Mouse (Mus musculus) central nervous system, embryonic 11.5 days (tissue): ENCODE data around the gene Mtss1l. TPM values are rescaled to one million over a fixed set of nuclear protein-coding genes. Genes with fewer than 3 reads are reported as not detected.

Experiments
- polyA plus RNA-seq: library from polyadenylated mRNA; depleted of rRNA; stranded (reverse); fragments of >200 nt; gene quantifications from 2 replicates; pipeline ENCODE4 v1.2.3, GENCODE M21; 2012; rRNA removed

Gene Mtss1l
- polyA plus RNA-seq = 46.9 and 55.5 TPM in 2 replicates

DNA sequence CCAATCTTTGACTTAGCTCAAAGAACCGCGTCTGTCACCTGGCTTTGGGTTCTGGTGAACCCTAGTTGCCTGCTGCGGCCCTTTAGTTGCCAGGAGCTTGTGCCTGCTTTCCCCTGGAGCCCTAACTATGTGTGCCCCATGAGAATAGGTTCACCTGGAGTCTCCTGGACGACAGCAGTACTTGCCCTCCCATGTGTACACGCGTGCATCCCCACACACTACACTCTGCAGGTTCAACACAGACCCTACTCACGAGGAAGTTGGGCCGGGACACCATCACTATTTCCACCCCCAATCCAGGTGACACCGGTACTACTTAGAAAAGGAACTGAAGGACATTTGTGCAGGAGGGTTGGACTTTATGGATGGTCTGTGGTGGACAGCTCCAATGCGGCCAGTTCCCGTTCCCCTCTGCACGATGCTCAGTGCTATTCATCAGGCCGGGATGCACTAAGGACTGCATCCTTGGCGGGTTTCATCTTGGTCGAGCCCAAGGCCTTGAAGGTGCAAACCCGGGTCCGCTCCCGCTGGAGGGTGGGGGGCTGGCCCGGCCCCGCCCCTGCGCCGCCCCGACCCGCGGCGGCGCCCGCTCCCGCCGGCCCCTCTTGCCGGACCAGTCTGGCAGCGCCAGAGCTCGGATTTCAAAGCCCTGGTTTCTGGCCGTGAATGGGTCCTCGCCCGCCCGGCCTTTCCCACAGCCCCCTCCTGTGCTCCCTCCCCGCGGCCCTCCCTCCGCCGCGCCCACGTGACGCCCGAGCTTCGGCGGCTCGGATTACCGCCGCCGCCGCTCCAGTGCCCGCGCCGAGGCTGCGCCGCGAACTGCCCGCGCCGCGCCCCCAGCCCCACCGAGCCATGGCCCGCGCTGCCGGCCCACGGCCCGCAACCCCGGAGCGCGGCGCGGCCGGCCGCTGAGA, at the start of gene Mtss1l:
TSS of gene Mtss1l (plus strand) at position 792 of the 914 bp plus-strand sequence.

Other genes with a start within 250 kb of the Mtss1l start
- gene Vac14, start 102.9 kb upstream of the Mtss1l start, polyA plus RNA-seq = 28.7 and 28.8 TPM in 2 replicates
- gene Il34, start 84.4 kb downstream of the Mtss1l start, polyA plus RNA-seq = 0.40 and 0.57 TPM in 2 replicates
- 50.1 and 63.5 TPM in 2 replicates for gene Cog4, start 125.1 kb downstream of the Mtss1l start, polyA plus RNA-seq
- 115 and 124 TPM in 2 replicates for gene Sf3b3, start 125.3 kb downstream of the Mtss1l start, polyA plus RNA-seq
- 14.4 and 14.8 TPM in 2 replicates for gene Fuk, start 181.0 kb downstream of the Mtss1l start, polyA plus RNA-seq
- gene St3gal2, start 198.4 kb downstream of the Mtss1l start, polyA plus RNA-seq = 19.5 and 24.2 TPM in 2 replicates